In the genomic region with DNA sequence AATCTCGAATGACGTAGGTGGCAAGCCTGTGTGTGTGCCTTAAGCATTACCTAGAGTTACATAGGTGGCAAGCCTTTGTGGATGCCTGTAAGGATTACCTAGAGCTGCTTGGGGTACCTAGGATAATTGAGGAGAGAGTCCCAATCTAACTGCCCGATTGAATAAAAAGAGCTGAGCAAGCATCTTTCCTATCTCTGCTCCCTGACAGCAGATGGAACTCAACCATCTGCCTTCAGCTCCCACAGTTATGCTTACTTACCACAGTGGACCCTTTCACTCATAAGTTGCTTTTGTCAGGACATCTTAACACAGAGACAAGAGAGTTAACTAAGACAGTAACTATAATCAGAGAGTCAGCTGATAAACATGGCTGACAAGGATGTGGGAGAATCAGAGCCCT, we compare ENCODE assay signal across 16 mouse cellular contexts.
"Had no signal": no experiment of that assay in that cellular context is flagged by ENCODE, and none has a peak within 500 bp of the region (broad histone marks: within the 10 kb centered on the region; RNA-seq: fewer than 3 reads in every experiment).

No protein-coding gene starts in this region.

- H3K27me3 ChIP-seq: neural tube, embryonic 12.5 days; neural tube, embryonic 13.5 days; neural tube, embryonic 15.5 days; stomach, embryonic 15.5 days had no signal

- H3K9me3 ChIP-seq: neural tube, embryonic 12.5 days; neural tube, embryonic 13.5 days; neural tube, embryonic 15.5 days; stomach, embryonic 15.5 days had no signal

- DNase-seq: retina, postnatal 1 day; right cerebral cortex, postnatal 14 days; right cerebral cortex, postnatal 25 days; right cerebral cortex, postnatal 4 days; spleen, adult 18-20 months; thymus, adult 18-20 months; thymus, adult 2 months; thymus, postnatal 14 days; thymus, postnatal 25 days; thymus, postnatal 36 days; thymus, postnatal 4 days had no signal

- H3K36me3 ChIP-seq: neural tube, embryonic 12.5 days; neural tube, embryonic 13.5 days; neural tube, embryonic 15.5 days; stomach, embryonic 15.5 days had no signal

- H3K27ac ChIP-seq: neural tube, embryonic 12.5 days; neural tube, embryonic 13.5 days; neural tube, embryonic 15.5 days; stomach, embryonic 15.5 days; stomach, postnatal 0 days had no signal

- H3K4me2 ChIP-seq: neural tube, embryonic 12.5 days; neural tube, embryonic 13.5 days; neural tube, embryonic 15.5 days; stomach, embryonic 15.5 days had no signal

- H3K4me3 ChIP-seq: neural tube, embryonic 12.5 days; neural tube, embryonic 13.5 days; neural tube, embryonic 15.5 days; stomach, embryonic 15.5 days had no signal

- H3K4me1 ChIP-seq: neural tube, embryonic 12.5 days; neural tube, embryonic 13.5 days; neural tube, embryonic 15.5 days; stomach, embryonic 15.5 days had no signal

- H3K9ac ChIP-seq: neural tube, embryonic 12.5 days; neural tube, embryonic 13.5 days; neural tube, embryonic 15.5 days; stomach, embryonic 15.5 days had no signal
